Mouse (Mus musculus) CH12.LX (cell line): Measurements from ENCODE around the gene Abr. TPM values are rescaled to one million over a fixed set of nuclear protein-coding genes. Genes with fewer than 3 reads are reported as not detected.

Source experiments
- DNase-seq: peaks from one replicate; pipeline ENCODE4 v3.0.0-alpha.2; 2013; ENCODE audit errors: extremely low read depth
- H3K27ac ChIP-seq: 2 replicates; pipeline ENCODE4 v1.5.1; 2012; ENCODE audit warnings: low read depth, mild to moderate bottlenecking, control low read depth, moderate library complexity; ENCODE audit not compliant: insufficient read depth
- H3K27me3 ChIP-seq: replicated peaks from 2 replicates; pipeline ENCODE3; 2012; ENCODE audit warnings: inconsistent platforms
- H3K36me3 ChIP-seq, 2 experiments: replicated peaks in 1 of 2; 2 replicates each; pipeline versions ENCODE3 to v1.6.1; 2012; ENCODE audit warnings: inconsistent platforms in 1 of 2, low read length in 1 of 2, mild to moderate bottlenecking in 1 of 2, mixed read lengths in 1 of 2, moderate library complexity in 1 of 2; ENCODE audit not compliant: control insufficient read depth in 1 of 2, insufficient read depth in 1 of 2
- H3K4me1 ChIP-seq, 2 experiments: 2 replicates each; pipeline ENCODE4 v1.6.1; 2012; ENCODE audit warnings: inconsistent platforms in 1 of 2, moderate library complexity in 1 of 2; ENCODE audit not compliant: insufficient read depth in 2 of 2, control insufficient read depth in 1 of 2
- H3K4me2 ChIP-seq: 2 replicates; pipeline ENCODE4 v1.6.1; 2012; ENCODE audit warnings: low read depth, mild to moderate bottlenecking, control low read depth; ENCODE audit not compliant: poor library complexity, insufficient read depth, severe bottlenecking
- H3K4me3 ChIP-seq, 3 experiments: fragments of 150-350 bp in 1 of 3; sonication (generic) in 1 of 3; replicated peaks in 1 of 3; 2 replicates each; pipeline versions ENCODE3 to v1.5.1; 2011 to 2012; ENCODE audit warnings: low read depth in 2 of 3, low read length in 2 of 3, mild to moderate bottlenecking in 2 of 3, moderate library complexity in 2 of 3, control low read depth in 1 of 3, improper control_type of control experiment in 1 of 3, inconsistent platforms in 1 of 3, mixed read lengths in 1 of 3; ENCODE audit not compliant: poor library complexity in 1 of 3
- H3K79me2 ChIP-seq: replicated peaks from 2 replicates; pipeline ENCODE4 v1.6.1; 2012; ENCODE audit warnings: mild to moderate bottlenecking, moderate library complexity; ENCODE audit not compliant: control insufficient read depth, poor library complexity, insufficient read depth, severe bottlenecking; ENCODE audit errors: extremely low read depth
- H3K9ac ChIP-seq: 2 replicates; pipeline ENCODE4 v1.6.1; 2012; ENCODE audit warnings: low read depth, mild to moderate bottlenecking, control low read depth, moderate library complexity; ENCODE audit not compliant: insufficient read depth
- H3K9me3 ChIP-seq: replicated peaks from 2 replicates; pipeline ENCODE3; 2012; ENCODE audit warnings: low read length, inconsistent platforms, mixed read lengths
- BHLHE40 ChIP-seq: IDR thresholded peaks from 2 replicates; pipeline ENCODE4 v1.6.1; 2011; ENCODE audit warnings: mild to moderate bottlenecking, low read depth, low read length, improper control_type of control experiment
- CHD1 ChIP-seq: IDR thresholded peaks from 2 replicates; pipeline ENCODE4 v1.6.1; 2012; ENCODE audit warnings: low read depth, low read length, improper control_type of control experiment, inconsistent platforms
- CHD2 ChIP-seq: IDR thresholded peaks from 2 replicates; pipeline ENCODE4 v1.6.1; 2011; ENCODE audit warnings: low read length, improper control_type of control experiment
- CTCF ChIP-seq, 2 experiments: IDR thresholded peaks in 1 of 2; conservative IDR thresholded peaks in 1 of 2; 2 replicates each; pipeline ENCODE4 v1.5.1; 2011 to 2012; ENCODE audit warnings: low read depth in 2 of 2, low read length in 2 of 2, improper control_type of control experiment in 1 of 2, inconsistent platforms in 1 of 2, mild to moderate bottlenecking in 1 of 2, moderate library complexity in 1 of 2
- E2F4 ChIP-seq: IDR thresholded peaks from 2 replicates; pipeline ENCODE4 v1.6.1; 2011; ENCODE audit warnings: low read depth, low read length, improper control_type of control experiment; ENCODE audit not compliant: insufficient replicate concordance
- ELF1 ChIP-seq: IDR thresholded peaks from 2 replicates; pipeline ENCODE4 v1.6.1; 2014; ENCODE audit warnings: low read depth, mild to moderate bottlenecking, inconsistent platforms, low read length, improper control_type of control experiment
- EP300 ChIP-seq: IDR thresholded peaks from 2 replicates; pipeline ENCODE4 v1.6.1; 2011; ENCODE audit warnings: low read length, improper control_type of control experiment
- HCFC1 ChIP-seq: IDR thresholded peaks from 2 replicates; pipeline ENCODE4 v1.6.1; 2012; ENCODE audit warnings: low read depth, mild to moderate bottlenecking, inconsistent platforms, low read length, improper control_type of control experiment
- IRF4 ChIP-seq: IDR thresholded peaks from 2 replicates; pipeline ENCODE4 v1.6.1; 2014; ENCODE audit warnings: low read depth, mild to moderate bottlenecking, inconsistent platforms, low read length, improper control_type of control experiment
- JUN ChIP-seq: IDR thresholded peaks from 2 replicates; pipeline ENCODE4 v1.6.1; 2011; ENCODE audit warnings: low read depth, mild to moderate bottlenecking, low read length, improper control_type of control experiment, moderate library complexity; ENCODE audit not compliant: insufficient read depth
- JUND ChIP-seq: conservative IDR thresholded peaks from 2 replicates; pipeline ENCODE4 v1.6.1; 2011; ENCODE audit warnings: low read depth, low read length, improper control_type of control experiment
- MEF2A ChIP-seq: IDR thresholded peaks from 2 replicates; pipeline ENCODE4 v1.6.1; 2014; ENCODE audit warnings: low read depth, mild to moderate bottlenecking, inconsistent platforms, low read length, improper control_type of control experiment, borderline replicate concordance
- MXI1 ChIP-seq: IDR thresholded peaks from 2 replicates; pipeline ENCODE4 v1.6.1; 2011; ENCODE audit warnings: mild to moderate bottlenecking, low read depth, low read length, improper control_type of control experiment
- NELFE ChIP-seq: IDR thresholded peaks from 2 replicates; pipeline ENCODE4 v1.6.1; 2011; ENCODE audit warnings: low read depth, low read length, improper control_type of control experiment
- NRF1 ChIP-seq: IDR thresholded peaks from 2 replicates; pipeline ENCODE4 v1.6.1; 2014; ENCODE audit warnings: low read depth, mild to moderate bottlenecking, inconsistent platforms, low read length, improper control_type of control experiment, moderate library complexity
- POLR2A ChIP-seq: IDR thresholded peaks from 2 replicates; pipeline ENCODE4 v1.6.1; 2011; ENCODE audit warnings: low read depth, mild to moderate bottlenecking, improper control_type of control experiment, low read length
- RAD21 ChIP-seq: IDR thresholded peaks from 2 replicates; pipeline ENCODE4 v1.6.1; 2011; ENCODE audit warnings: low read depth, mild to moderate bottlenecking, low read length, improper control_type of control experiment, moderate library complexity
- RCOR1 ChIP-seq: conservative IDR thresholded peaks from 2 replicates; pipeline ENCODE4 v1.6.1; 2012; ENCODE audit warnings: low read depth, mild to moderate bottlenecking, inconsistent platforms, low read length, improper control_type of control experiment
- SIN3A ChIP-seq: IDR thresholded peaks from 2 replicates; pipeline ENCODE4 v1.6.1; 2012; ENCODE audit warnings: low read length, improper control_type of control experiment, inconsistent platforms
- SMC3 ChIP-seq: IDR thresholded peaks from 2 replicates; pipeline ENCODE4 v1.6.1; 2011; ENCODE audit warnings: low read depth, low read length, improper control_type of control experiment
- TBP ChIP-seq: conservative IDR thresholded peaks from 2 replicates; pipeline ENCODE4 v1.6.1; 2011; ENCODE audit warnings: low read depth, low read length, improper control_type of control experiment
- TCF12 ChIP-seq: IDR thresholded peaks from 2 replicates; pipeline ENCODE4 v1.6.1; 2014; ENCODE audit warnings: low read depth, mild to moderate bottlenecking, inconsistent platforms, low read length, improper control_type of control experiment
- UBTF ChIP-seq: IDR thresholded peaks from 2 replicates; pipeline ENCODE4 v1.6.1; 2012; ENCODE audit warnings: low read depth, mild to moderate bottlenecking, inconsistent platforms, low read length, improper control_type of control experiment, moderate library complexity
- USF2 ChIP-seq: conservative IDR thresholded peaks from 2 replicates; pipeline ENCODE4 v1.6.1; 2011; ENCODE audit warnings: low read depth, low read length, improper control_type of control experiment
- ZC3H11A ChIP-seq: IDR thresholded peaks from 2 replicates; pipeline ENCODE4 v1.6.1; 2012; ENCODE audit warnings: low read depth, mild to moderate bottlenecking, inconsistent platforms, low read length, improper control_type of control experiment
- ZNF384 ChIP-seq: IDR thresholded peaks from 2 replicates; pipeline ENCODE4 v1.6.1; 2012; ENCODE audit warnings: low read depth, low read length, improper control_type of control experiment, inconsistent platforms
- dilution Hi-C: fragments of 300-500 bp; cut with MboI; formaldehyde crosslinking; loops from 2 replicates; pipeline ENCODE4 v1.14.3; 2020; ENCODE audit warnings: low sequenced_read_pairs; ENCODE audit not compliant: extremely low pct_unique_long_range_greater_than_20kb, extremely low pct_ligation_motif_present
- in situ Hi-C: fragments of 300-500 bp; cut with MboI; formaldehyde crosslinking; loops from 3 replicates; pipeline ENCODE4 v1.14.3; 2019; ENCODE audit warnings: low sequenced_read_pairs, low pct_ligation_motif_present, low pct_unique_long_range_greater_than_20kb, mixed read lengths
- polyA plus RNA-seq: library from polyadenylated mRNA; unstranded; fragments of >175 nt; gene quantifications from 2 replicates; pipeline ENCODE4 v1.2.1, GENCODE M21; 2012; ENCODE audit warnings: low read depth; ENCODE audit not compliant: insufficient read length
- total RNA-seq, 2 experiments: library from RNA; depleted of rRNA; stranded (reverse); fragments of 300-350 nt in 1 of 2; fragments of >200 nt in 1 of 2; gene quantifications; 2 replicates each; pipeline ENCODE4 v1.2.3; 2012 to 2014

The Abr gene
- total and polyA plus RNA-seq, 3 experiments = 21.0 to 49.5 (median 37.4) TPM

DNA sequence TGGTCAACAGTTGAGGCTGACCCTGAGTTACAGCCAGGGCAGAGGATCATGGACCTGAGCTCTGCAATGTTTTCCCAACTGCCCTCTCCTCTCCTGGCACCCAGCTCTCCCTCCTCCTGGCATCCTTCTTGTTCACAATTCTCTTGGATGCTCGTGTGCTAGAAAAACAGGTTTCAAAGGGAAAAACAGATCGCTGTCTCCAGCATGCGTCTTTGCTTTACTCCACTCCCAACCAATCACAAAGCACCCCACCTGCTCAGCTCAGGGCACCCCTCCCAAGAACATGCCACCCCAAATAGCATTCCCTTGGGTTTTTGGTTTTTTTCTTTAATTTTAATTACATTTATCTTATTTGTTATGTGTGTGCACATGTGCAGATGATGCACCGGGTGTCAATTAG lies 75.7 kb downstream of the Abr start:
- in situ Hi-C loops = loop anchor here (10.0 kb wide), 1 partner anchor 98 kb away; no protein-coding TSS in a partner anchor
- H3K4me1 ChIP-seq = peaks cover 0 to 31% of the 10 kb centered on the region in 2 experiments; a peak in 2 of 4 replicates
- dilution Hi-C loops = no loop called here
- no peak for DNase-seq
- H3K9me3 ChIP-seq = no peaks in the 10 kb centered on the region
- no peaks in the 10 kb centered on the region for H3K36me3 ChIP-seq
- H3K27ac ChIP-seq = no peak overlapping the region
- no peaks in the 10 kb centered on the region for H3K79me2 ChIP-seq
- peaks cover 9% of the 10 kb centered on the region for H3K27me3 ChIP-seq
- H3K4me3 ChIP-seq = no peak overlapping the region
- no peak overlapping the region for H3K4me2 ChIP-seq
- no peak overlapping the region for H3K9ac ChIP-seq
- TF ChIP-seq UBTF = no peak
- TF ChIP-seq E2F4 = no peak
- no peak for TF ChIP-seq SMC3
- TF ChIP-seq ZNF384 = no peak
- TF ChIP-seq POLR2A = no peak
- no peak for TF ChIP-seq MXI1
- TF ChIP-seq CTCF (conservative IDR thresholded peaks at IDR 0.05 in 1 of 2, IDR thresholded peaks at IDR 0.05 in 1 of 2; ENCODE audit: low read depth in 2 of 2, low read length in 2 of 2) = no peak

DNA sequence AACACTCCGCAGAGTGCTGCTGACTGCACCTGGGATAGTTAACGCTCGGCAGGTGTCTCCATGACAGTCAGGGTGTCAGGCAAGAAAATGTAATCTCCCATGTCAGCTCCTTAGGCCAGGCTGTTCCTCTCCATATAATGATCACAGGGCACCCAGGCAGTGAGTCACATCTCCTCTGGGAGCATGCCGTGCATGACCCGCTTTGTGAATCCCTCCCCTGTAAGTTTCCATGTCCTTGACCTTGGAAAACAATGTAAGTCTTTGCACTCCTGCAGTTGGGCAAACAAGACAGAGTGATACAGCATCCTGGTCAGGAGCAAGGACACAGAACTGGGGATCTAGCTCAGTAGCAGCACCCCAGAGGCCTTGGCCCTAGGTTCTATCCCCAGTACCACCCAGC lies 78.8 kb downstream of the Abr start:
- dilution Hi-C loops = no loop called here

DNA sequence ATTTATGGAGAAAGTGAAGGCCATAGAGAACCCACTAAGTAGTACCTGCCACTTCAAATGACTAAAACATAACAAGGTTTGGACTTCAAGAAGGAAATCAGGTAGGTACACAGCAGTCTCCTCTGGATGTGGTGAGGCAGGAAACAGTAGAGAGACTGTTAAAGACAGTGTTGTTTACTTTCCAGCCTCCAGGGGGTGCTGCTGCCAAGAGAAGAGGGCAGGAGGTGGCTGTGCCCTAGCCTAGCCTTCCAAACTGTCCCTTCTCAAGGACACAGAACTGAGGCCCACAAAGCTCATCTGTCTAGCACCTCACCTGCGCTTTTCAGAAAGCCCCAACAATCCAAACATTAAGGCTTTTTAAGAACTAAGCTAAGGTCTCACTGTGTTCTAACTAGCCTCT lies 81.1 kb downstream of the Abr start:
- DNase-seq = peak; percentile 83
- H3K9me3 ChIP-seq = no peaks in the 10 kb centered on the region
- peaks cover 0 to 15% of the 10 kb centered on the region in 2 experiments; a peak in 2 of 4 replicates for H3K4me1 ChIP-seq
- H3K27me3 ChIP-seq = peaks cover 3% of the 10 kb centered on the region
- H3K9ac ChIP-seq = no peak overlapping the region
- in situ Hi-C loops (loop anchor here (10.0 kb wide), 1 partner anchor 104 kb away; no protein-coding TSS in a partner anchor), dilution Hi-C loops (no loop called here)
- H3K4me3 ChIP-seq = no peak overlapping the region
- no peaks in the 10 kb centered on the region for H3K36me3 ChIP-seq
- no peaks in the 10 kb centered on the region for H3K79me2 ChIP-seq
- H3K27ac ChIP-seq = no peak overlapping the region
- TF ChIP-seq CHD2 = no peak
- TF ChIP-seq NRF1 = 0 out of 2 replicates have a peak, but pooled peaks have one; percentile 15
- TF ChIP-seq SIN3A = peak; percentile 71
- peak; percentile 99 for TF ChIP-seq RAD21
- peak; percentile 99 for TF ChIP-seq ZC3H11A
- 0 out of 2 replicates have a peak, but pooled peaks have one; percentile 10 for TF ChIP-seq ELF1
- peak; percentile 71; the same call in 1 of the 2 replicates for TF ChIP-seq IRF4
- TF ChIP-seq TCF12 = peak; percentile 56; the same call in 1 of the 2 replicates
- no peak for TF ChIP-seq POLR2A
- no peak for TF ChIP-seq HCFC1
- peak; percentile 34; the same call in 1 of the 2 replicates for TF ChIP-seq ZNF384
- no peak for TF ChIP-seq TBP
- peak; percentile 63; the same call in 1 of the 2 replicates for TF ChIP-seq NELFE
- peak; percentile 100 for TF ChIP-seq SMC3
- TF ChIP-seq CTCF (conservative IDR thresholded peaks at IDR 0.05 in 1 of 2, IDR thresholded peaks at IDR 0.05 in 1 of 2; ENCODE audit: low read depth in 2 of 2, low read length in 2 of 2) = peak; percentile 85 to 99
- 0 out of 2 replicates have a peak, but pooled peaks have one; percentile 45 for TF ChIP-seq MEF2A
- no peak for TF ChIP-seq UBTF
- TF ChIP-seq, all 38 proteins: peak for 12
- no peak overlapping the region for H3K4me2 ChIP-seq

More for the DNA sequence above, 78.8 kb downstream of the Abr start:
- no peaks in the 10 kb centered on the region for H3K79me2 ChIP-seq
- no peaks in the 10 kb centered on the region for H3K36me3 ChIP-seq
- in situ Hi-C loops = loop anchor here (10.0 kb wide), 1 partner anchor 102 kb away; no protein-coding TSS in a partner anchor
- no peak overlapping the region for H3K4me3 ChIP-seq
- TF ChIP-seq E2F4 (no peak), HCFC1 (no peak), RCOR1 (no peak), EP300 (no peak), ELF1 (no peak), JUN (no peak), CHD2 (no peak), RAD21 (no peak), JUND (no peak), ZNF384 (no peak), CHD1 (no peak), USF2 (no peak), MEF2A (no peak), BHLHE40 (no peak)
- DNase-seq = no peak
- H3K4me1 ChIP-seq = peaks cover 0 to 36% of the 10 kb centered on the region in 2 experiments; a peak in 2 of 4 replicates
- no peaks in the 10 kb centered on the region for H3K9me3 ChIP-seq
- peaks cover 8% of the 10 kb centered on the region for H3K27me3 ChIP-seq
- H3K9ac ChIP-seq = no peak overlapping the region
- no peak overlapping the region for H3K27ac ChIP-seq
- H3K4me2 ChIP-seq = no peak overlapping the region
